Mouse (Mus musculus) left cerebral cortex, postnatal 14 days (tissue): ENCODE results near the gene Clvs2. TPM values are rescaled to one million over a fixed set of nuclear protein-coding genes. Genes with fewer than 3 reads are reported as not detected.

Experiments
- DNase-seq, 2 experiments: peaks; one replicate each; pipeline ENCODE4 v3.0.0; 2021 to 2022; ENCODE audit warnings: low spot score in 2 of 2, mixed read lengths in 1 of 2
- intact Hi-C: fragments of 180-260 bp; cut with DNase I; formaldehyde crosslinking; loops from one replicate; pipeline ENCODE4 v1.15.1; 2025
- long read RNA-seq, 2 experiments: library from polyadenylated mRNA; stranded (forward); transcript quantifications; one replicate each; pipeline ENCODE4 v2.0.0; 2021
- total RNA-seq, 2 experiments: library from RNA; stranded (reverse); gene quantifications; 2 replicates each; pipeline ENCODE4 v1.2.3; 2021

Clvs2 gene
- 10 to 100 TPM; 55.9 to 59.7 TPM for total RNA-seq
- long read RNA-seq, experiment 1, transcript Clvs2-201 (6 exons, 2,717 nt), result major isoform, 17 of 31 reads
- long read RNA-seq, experiment 1, partial matches to known transcripts, result 9 of 31 reads
- long read RNA-seq, experiment 1, other reads (novel, unspliced or antisense), result 2 of 31 reads
- long read RNA-seq, experiment 2, transcript Clvs2-201 (6 exons, 2,717 nt), result major isoform, 10 of 18 reads
- long read RNA-seq, experiment 2, partial matches to known transcripts, result 6 of 18 reads
- long read RNA-seq, experiment 2, other reads (novel, unspliced or antisense), result 1 of 18 reads

GRCm38 (mm10) chr10:33624131-33624879 is at the start of gene Clvs2:
Gene Clvs2 (minus strand): TSS chr10:33624769.
- intact Hi-C loops, result loop anchor here (1.0 kb wide), 1 partner anchor 84 kb away; no protein-coding TSS in a partner anchor
- peak; percentile 85 to 92 for DNase-seq

- intact Hi-C loops, result no loop called here
- DNase-seq, result peak; percentile 84 to 93
Observed at GRCm38 (mm10) chr10:33653142-33653541, 28.6 kb upstream of the Clvs2 start.

GRCm38 (mm10) chr10:33623577-33623991 is 985 bp downstream of the Clvs2 start:
- intact Hi-C loops, result no loop called here
- DNase-seq, result peak; percentile 37 to 58

- intact Hi-C loops, result no loop called here
Observed at GRCm38 (mm10) chr10:33622700-33623099, 1.9 kb downstream of the Clvs2 start.

GRCm38 (mm10) chr10:33616207-33616606 is 8.4 kb downstream of the Clvs2 start:
- intact Hi-C loops, result no loop called here
- DNase-seq, result no peak

More at GRCm38 (mm10) chr10:33622700-33623099, 1.9 kb downstream of the Clvs2 start:
- peak; percentile 14 to 19 for DNase-seq

GRCm38 (mm10) chr10:33613197-33613596 is 11.4 kb downstream of the Clvs2 start:
- intact Hi-C loops, result no loop called here
- DNase-seq, result no peak

GRCm38 (mm10) chr10:33592732-33593131 is 31.8 kb downstream of the Clvs2 start:
- no peak for DNase-seq
- intact Hi-C loops, result no loop called here

- DNase-seq, result no peak
- intact Hi-C loops, result no loop called here
Observed at GRCm38 (mm10) chr10:33588800-33589199, 35.8 kb downstream of the Clvs2 start.

GRCm38 (mm10) chr10:33587118-33587517 is 37.5 kb downstream of the Clvs2 start:
- no peak for DNase-seq
- intact Hi-C loops, result no loop called here

GRCm38 (mm10) chr10:33558081-33558480 is 66.5 kb downstream of the Clvs2 start:
- peak in 1 of 2 experiments; percentile 62 for DNase-seq

GRCm38 (mm10) chr10:33540331-33540730 is 84.2 kb downstream of the Clvs2 start:
- DNase-seq, result peak; percentile 91 to 94
- intact Hi-C loops, result loop anchor here (1.0 kb wide), 1 partner anchor 84 kb away; the partner anchor contains the start of gene Clvs2

More at GRCm38 (mm10) chr10:33558081-33558480, 66.5 kb downstream of the Clvs2 start:
- intact Hi-C loops, result no loop called here

Other genes with a start within 250 kb of the Clvs2 start
- gene Sult3a2, start 161.9 kb upstream of the Clvs2 start, total RNA-seq, result under 1 TPM; 0.53 to 0.66 TPM
- gene Sult3a1, start 233.0 kb upstream of the Clvs2 start, total RNA-seq, result not detected